Mouse (Mus musculus): ENCODE results near the gene Lgi2. TPM values are rescaled to one million over a fixed set of nuclear protein-coding genes. Genes with fewer than 3 reads are reported as not detected.

The Lgi2 gene
- total RNA-seq, 4 experiments from 2014 or later = 53.1 to 72.8 (median 58.0) TPM

Other genes with a start within 250 kb of the Lgi2 start
- 1 to 10 TPM; 5.1 to 7.9 (median 6.4) TPM for gene Sod3, start 202.7 kb downstream of the Lgi2 start, total RNA-seq (2022)
- gene Ccdc149, start 94.9 kb downstream of the Lgi2 start, total RNA-seq (2022) = 10 to 100 TPM; 68.4 to 77.6 (median 72.9) TPM
- gene Sepsecs, start 103.2 kb upstream of the Lgi2 start, total RNA-seq (2022) = 10 to 100 TPM; 10.8 to 16.5 (median 11.2) TPM
- 1 to 10 TPM; 1.3 to 2.1 (median 1.5) TPM for gene Pi4k2b, start 175.1 kb upstream of the Lgi2 start, total RNA-seq (2022)
- 10 to 100 TPM in 3 of 4 experiments, 1 to 10 TPM in 1; 9.9 to 12.4 (median 10.6) TPM for gene Zcchc4, start 208.9 kb upstream of the Lgi2 start, total RNA-seq (2022)

Data from left cerebral cortex, adult 8-10 months (tissue).